Mouse (Mus musculus) kidney, postnatal 0 days (tissue): ENCODE results near the gene Begain. TPM values are rescaled to one million over a fixed set of nuclear protein-coding genes. Genes with fewer than 3 reads are reported as not detected.

Source experiments
- ATAC-seq: fragments of 200-750 bp; cut with Nextera tagmentation; replicated peaks from 2 replicates; pipeline ENCODE4 v1.8.0; 2017; ENCODE audit warnings: low read depth, moderate number of reproducible peaks, moderate TSS enrichment, moderate library complexity; ENCODE audit not compliant: low FRiP score
- DNase-seq: peaks from one replicate; pipeline ENCODE4 v3.0.0-alpha.2; 2016; ENCODE audit warnings: low spot score
- H3K27ac ChIP-seq: fragments of 300-500 bp; sonication (generic); 2 replicates; pipeline ENCODE4 v1.5.1; 2014; ENCODE audit warnings: mild to moderate bottlenecking
- H3K27me3 ChIP-seq: fragments of 300-500 bp; sonication (generic); 2 replicates; pipeline ENCODE4 v1.6.1; 2014; ENCODE audit warnings: low read length, mixed read lengths; ENCODE audit not compliant: insufficient read depth
- H3K36me3 ChIP-seq: fragments of 300-500 bp; sonication (generic); 2 replicates; pipeline ENCODE4 v1.6.1; 2014; ENCODE audit warnings: low read length, mixed read lengths; ENCODE audit not compliant: insufficient read depth
- H3K4me1 ChIP-seq: fragments of 300-500 bp; sonication (generic); replicated peaks from 2 replicates; pipeline ENCODE4 v1.6.1; 2014; ENCODE audit warnings: antibody characterized with exemption, low read length, mixed read lengths; ENCODE audit not compliant: insufficient read depth
- H3K4me2 ChIP-seq: fragments of 300-500 bp; sonication (generic); 2 replicates; pipeline ENCODE4 v1.6.1; 2014; ENCODE audit warnings: mild to moderate bottlenecking, low read length, moderate library complexity, mixed read lengths
- H3K4me3 ChIP-seq: fragments of 300-500 bp; sonication (generic); replicated peaks from 2 replicates; pipeline ENCODE4 v1.5.1; 2014; ENCODE audit warnings: low read depth, low read length
- H3K9ac ChIP-seq: fragments of 300-500 bp; sonication (generic); 2 replicates; pipeline ENCODE4 v1.6.1; 2014; ENCODE audit warnings: low read depth, low read length
- H3K9me3 ChIP-seq: fragments of 300-500 bp; sonication (generic); replicated peaks from 2 replicates; pipeline ENCODE4 v1.6.1; 2016; ENCODE audit warnings: low read length, inconsistent platforms, mixed read lengths
- CTCF ChIP-seq: IDR thresholded peaks from 2 replicates; pipeline ENCODE4 v1.5.1; 2016; ENCODE audit warnings: antibody characterized with exemption, low read depth, mild to moderate bottlenecking, moderate library complexity
- WGBS: fragments of 180-500 bp; shearing (Covaris S2); extraction: QIAGEN DNeasy Blood & Tissue Kit; methylation state at CpG from one replicate; pipeline ENCODE4 v1.1.7; 2014; 5-methylcytosine and 5-hydroxymethylcytosine counted together
- polyA plus RNA-seq: library from polyadenylated mRNA; unstranded; fragments of >200 nt; fragmentation: Nextera tagmentation; extraction: Ambion mirVana; gene quantifications from 2 replicates; pipeline ENCODE4 v1.2.1, GENCODE M21; 2015

The Begain gene
- polyA plus RNA-seq, 1 experiment from 2014 or later = 3.2 TPM

DNA sequence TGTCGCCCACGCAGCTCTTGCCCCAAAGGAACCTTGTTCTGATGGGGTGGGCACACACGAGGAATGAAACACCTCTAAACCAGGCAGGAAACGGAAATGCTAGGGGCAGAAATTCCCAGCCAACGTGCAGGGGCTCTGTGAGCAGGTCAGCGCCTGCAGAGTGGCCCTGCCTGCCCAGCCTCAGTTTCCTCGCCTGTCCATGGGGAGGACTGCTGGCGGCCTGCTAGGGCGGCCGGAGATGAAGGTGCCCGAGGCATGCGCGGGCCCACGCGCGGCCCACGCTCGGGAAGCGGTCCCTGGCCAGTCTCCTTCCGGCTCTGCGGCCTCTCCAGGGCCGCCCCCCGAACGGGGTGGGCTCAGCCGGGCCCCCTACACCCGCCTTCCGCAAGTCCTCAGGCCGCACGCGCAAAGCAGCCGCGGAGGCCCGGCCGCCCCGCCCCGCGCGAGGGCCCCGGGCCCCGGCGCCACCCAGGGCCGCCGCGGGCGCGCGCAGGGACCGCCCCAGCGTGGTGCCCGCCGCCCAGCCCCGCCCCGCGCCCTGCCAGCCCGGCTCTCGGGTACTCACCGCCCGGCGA lies 369 bp downstream of the Begain start:
- WGBS = 3% methylated on average over 35 of the region's 59 CpGs

DNA sequence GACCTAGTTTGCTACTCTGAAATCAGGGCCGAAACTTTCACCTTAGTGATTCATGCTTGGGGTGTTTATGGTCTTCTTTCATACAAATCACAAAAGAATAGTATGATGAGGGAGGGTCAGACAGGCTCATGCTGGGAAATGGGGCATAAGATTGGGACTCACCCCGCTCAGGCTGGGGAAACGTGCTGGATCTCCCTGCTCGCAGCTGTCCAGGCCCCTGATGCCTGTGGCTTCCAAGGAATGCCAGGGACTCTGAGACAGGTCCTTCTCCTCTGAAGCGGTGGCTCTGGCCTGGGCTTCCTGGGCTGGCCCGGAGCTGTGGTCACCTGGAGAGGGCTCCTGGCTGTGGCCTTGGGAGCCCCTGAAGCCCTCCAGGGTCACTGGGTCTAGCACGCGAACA lies 9.4 kb downstream of the Begain start:
- ATAC-seq = no peak

More for the DNA sequence above, 369 bp downstream of the Begain start:
- Histone ChIP-seq H3K9ac (peak overlapping the region; percentile 61), H3K36me3 (no peaks in the 10 kb centered on the region), H3K9me3 (no peaks in the 10 kb centered on the region), H3K27me3 (no peaks in the 10 kb centered on the region), H3K4me1 (peaks cover 10% of the 10 kb centered on the region; the same call in 1 of the 2 replicates), H3K4me3 (peak overlapping the region; percentile 48), H3K27ac (no peak overlapping the region), H3K4me2 (peak overlapping the region; percentile 97)
- ATAC-seq (peak; percentile 84), DNase-seq (peak; percentile 59)
- TF ChIP-seq CTCF = no peak

DNA sequence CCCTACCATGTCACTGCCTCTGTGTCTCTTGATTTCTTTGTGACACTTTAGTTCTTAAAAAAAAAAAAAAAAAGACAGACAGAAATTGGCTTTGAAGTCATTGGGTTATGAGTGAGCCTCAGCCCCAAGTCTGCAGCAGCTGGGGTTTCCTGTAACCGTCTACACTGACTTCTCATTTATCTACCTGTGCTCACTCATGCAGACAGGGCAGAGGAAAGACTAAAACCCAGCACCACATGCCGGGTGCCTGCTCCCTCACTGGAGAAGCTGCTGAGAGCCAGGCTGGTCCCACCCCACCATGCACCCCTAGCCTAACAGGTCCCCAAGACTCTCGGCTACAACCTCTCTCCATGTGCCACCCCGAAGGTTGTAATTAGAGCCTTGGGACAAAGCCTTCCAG lies 10.3 kb downstream of the Begain start:
- no peak for DNase-seq
- H3K4me1 ChIP-seq = peaks cover 3% of the 10 kb centered on the region; the same call in 1 of the 2 replicates
- no peak overlapping the region for H3K27ac ChIP-seq
- no peaks in the 10 kb centered on the region for H3K9me3 ChIP-seq
- no peak overlapping the region for H3K4me2 ChIP-seq
- no peak overlapping the region for H3K4me3 ChIP-seq
- no peak for TF ChIP-seq CTCF
- no peak overlapping the region for H3K9ac ChIP-seq
- H3K36me3 ChIP-seq = no peaks in the 10 kb centered on the region
- H3K27me3 ChIP-seq = peaks cover 25% of the 10 kb centered on the region
- no peak for ATAC-seq
- 55% methylated on average over 4 of the region's 4 CpGs for WGBS

More for the DNA sequence above, 9.4 kb downstream of the Begain start:
- Histone ChIP-seq H3K36me3 (no peaks in the 10 kb centered on the region), H3K9ac (no peak overlapping the region), H3K4me2 (no peak overlapping the region), H3K27me3 (peaks cover 16% of the 10 kb centered on the region), H3K4me1 (no peaks in the 10 kb centered on the region), H3K9me3 (no peaks in the 10 kb centered on the region), H3K4me3 (no peak overlapping the region), H3K27ac (no peak overlapping the region)
- 89% methylated on average over 8 of the region's 8 CpGs for WGBS
- no peak for DNase-seq
- TF ChIP-seq CTCF = no peak

DNA sequence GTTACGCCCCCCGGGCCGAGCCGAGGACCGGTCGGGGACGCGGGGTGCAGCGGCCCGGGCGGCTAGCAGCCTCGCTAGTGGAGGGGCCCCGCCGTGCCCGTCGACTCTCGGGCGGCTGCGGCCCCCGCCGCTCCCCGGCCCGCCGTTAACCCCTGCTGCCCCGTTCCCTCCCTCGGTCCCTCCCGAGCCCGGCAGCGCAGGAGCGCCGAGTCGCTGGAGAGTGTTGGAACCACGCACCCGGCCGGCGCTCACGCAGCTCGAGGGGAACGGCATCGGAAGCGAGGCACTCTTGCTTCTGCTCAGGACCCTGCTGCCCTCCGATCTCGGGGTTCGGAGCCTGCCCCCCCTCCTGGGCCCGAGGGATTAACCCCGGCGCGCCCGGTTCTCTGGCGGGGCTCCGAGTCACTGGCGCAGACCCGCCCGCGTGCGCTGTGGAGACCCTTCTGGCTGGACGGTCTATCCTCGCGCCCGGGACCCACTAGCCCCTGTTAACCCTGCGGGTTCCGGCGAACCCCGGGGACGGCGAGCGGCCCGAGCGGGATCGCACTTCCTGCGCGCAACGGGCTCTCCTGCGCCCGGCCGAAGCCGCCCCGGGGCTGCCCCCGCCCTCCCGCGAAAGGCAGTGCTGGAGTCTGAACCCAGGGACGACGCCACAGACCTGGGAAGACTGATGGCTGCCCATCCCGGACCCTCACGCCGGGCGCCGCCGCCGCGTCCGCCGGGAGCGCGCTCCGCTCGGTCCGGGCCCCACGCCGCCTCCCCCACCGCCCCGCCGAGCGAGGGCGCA lies 14.8 kb downstream of the Begain start:
- no peak for TF ChIP-seq CTCF
- H3K36me3 ChIP-seq = no peaks in the 10 kb centered on the region
- no peak overlapping the region for H3K27ac ChIP-seq
- H3K4me3 ChIP-seq = peak overlapping the region; percentile 48
- ATAC-seq (0 out of 2 replicates have a peak, but pooled peaks have one; percentile 5), DNase-seq (no peak)
- H3K27me3 ChIP-seq = peaks cover 46% of the 10 kb centered on the region
- H3K4me1 ChIP-seq = peaks cover 7% of the 10 kb centered on the region; the same call in 1 of the 2 replicates
- H3K9me3 ChIP-seq = no peaks in the 10 kb centered on the region
- H3K4me2 ChIP-seq = peak overlapping the region; percentile 96
- peak overlapping the region; percentile 46 for H3K9ac ChIP-seq
- WGBS = under 1% methylated on average over 94 of the region's 105 CpGs

DNA sequence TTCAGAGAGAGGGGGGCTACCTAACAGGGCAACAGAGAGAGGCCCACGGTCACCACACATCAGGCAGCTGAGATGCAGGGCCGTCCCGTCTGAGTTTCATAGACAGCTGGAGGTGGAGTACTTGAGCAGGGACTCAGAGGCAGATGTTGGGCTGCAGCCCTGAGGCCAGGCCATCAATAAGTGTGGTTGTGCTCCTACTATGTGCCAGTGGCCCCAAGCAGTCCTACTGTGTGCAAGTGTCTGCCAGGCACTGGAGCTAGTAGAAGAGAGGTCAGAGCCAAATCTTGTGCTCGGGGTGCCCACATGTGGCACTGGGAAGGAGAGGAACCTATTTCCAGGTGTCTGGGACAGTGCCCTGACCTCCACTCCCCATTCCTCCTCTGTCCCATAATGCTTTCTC lies 18.1 kb downstream of the Begain start:
- Histone ChIP-seq H3K4me1 (peaks cover 7% of the 10 kb centered on the region; the same call in 1 of the 2 replicates), H3K9ac (no peak overlapping the region), H3K4me2 (no peak overlapping the region), H3K36me3 (no peaks in the 10 kb centered on the region), H3K4me3 (no peak overlapping the region), H3K27me3 (peaks cover 41% of the 10 kb centered on the region), H3K27ac (no peak overlapping the region), H3K9me3 (no peaks in the 10 kb centered on the region)
- 81% methylated on average over 4 of the region's 4 CpGs for WGBS
- TF ChIP-seq CTCF = no peak
- no peak for ATAC-seq
- DNase-seq = no peak

DNA sequence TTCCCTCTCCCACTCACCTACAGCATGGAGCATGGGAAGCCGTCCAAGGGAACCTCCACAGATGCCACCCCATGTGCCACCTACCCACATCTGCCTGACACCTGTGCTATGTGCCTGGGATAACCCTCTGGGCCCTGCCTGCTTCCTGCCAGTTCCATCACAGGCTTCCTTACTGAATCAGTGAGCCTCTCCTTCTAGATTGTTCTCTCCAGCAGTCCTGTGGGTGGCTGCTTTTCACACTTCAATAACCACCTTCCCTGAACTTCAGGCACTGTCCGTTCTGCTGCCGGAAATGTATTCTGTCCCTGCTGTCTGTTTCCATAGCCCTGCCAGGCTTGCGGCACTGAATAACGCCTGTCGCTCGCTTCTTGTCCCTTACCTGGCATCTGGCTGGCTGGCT lies 22.4 kb downstream of the Begain start:
- no peak overlapping the region for H3K4me2 ChIP-seq
- WGBS = 57% methylated on average over 7 of the region's 7 CpGs

More for the DNA sequence above, 22.4 kb downstream of the Begain start:
- H3K4me1 ChIP-seq = no peaks in the 10 kb centered on the region
- no peak for ATAC-seq
- H3K36me3 ChIP-seq = no peaks in the 10 kb centered on the region
- H3K4me3 ChIP-seq = no peak overlapping the region
- H3K27me3 ChIP-seq = peaks cover 4% of the 10 kb centered on the region; the same call in 1 of the 2 replicates
- TF ChIP-seq CTCF = no peak
- no peak for DNase-seq
- no peaks in the 10 kb centered on the region for H3K9me3 ChIP-seq
- no peak overlapping the region for H3K9ac ChIP-seq
- no peak overlapping the region for H3K27ac ChIP-seq
